Mouse (Mus musculus): ENCODE results near the gene Tectb.

Gene Tectb

GRCm38 (mm10) chr19:55157029-55157428 lies 23.5 kb upstream of the Tectb start:
- TF ChIP-seq GATA4 (IDR thresholded peaks at IDR 0.05; ENCODE audit: insufficient replicate concordance, low read length), result no peak

GRCm38 (mm10) chr19:55158606-55159005 lies 21.9 kb upstream of the Tectb start:
- no peak for TF ChIP-seq GATA4 (IDR thresholded peaks at IDR 0.05; ENCODE audit: insufficient replicate concordance, low read length)

- no peak for TF ChIP-seq GATA4 (IDR thresholded peaks at IDR 0.05; ENCODE audit: insufficient replicate concordance, low read length)
These were observed 20.7 kb upstream of the Tectb start for GRCm38 (mm10) chr19:55159826-55160225.

- TF ChIP-seq GATA4 (IDR thresholded peaks at IDR 0.05; ENCODE audit: insufficient replicate concordance, low read length), result no peak
These were observed 18.3 kb upstream of the Tectb start for GRCm38 (mm10) chr19:55162271-55162670.

GRCm38 (mm10) chr19:55164162-55164561 lies 16.4 kb upstream of the Tectb start:
- TF ChIP-seq GATA4 (IDR thresholded peaks at IDR 0.05; ENCODE audit: insufficient replicate concordance, low read length), result no peak

- no peak for TF ChIP-seq GATA4 (IDR thresholded peaks at IDR 0.05; ENCODE audit: insufficient replicate concordance, low read length)
These were observed 15.2 kb upstream of the Tectb start for GRCm38 (mm10) chr19:55165183-55165865.

GRCm38 (mm10) chr19:55165954-55166353 lies 14.6 kb upstream of the Tectb start:
- TF ChIP-seq GATA4 (IDR thresholded peaks at IDR 0.05; ENCODE audit: insufficient replicate concordance, low read length), result no peak

- no peak; the same call in 1 of the 2 replicates for TF ChIP-seq GATA4 (IDR thresholded peaks at IDR 0.05; ENCODE audit: insufficient replicate concordance, low read length)
These were observed 13.8 kb upstream of the Tectb start for GRCm38 (mm10) chr19:55166741-55167140.

GRCm38 (mm10) chr19:55167741-55168140 lies 12.8 kb upstream of the Tectb start:
- no peak for TF ChIP-seq GATA4 (IDR thresholded peaks at IDR 0.05; ENCODE audit: insufficient replicate concordance, low read length)

GRCm38 (mm10) chr19:55168360-55168759 lies 12.2 kb upstream of the Tectb start:
- no peak for TF ChIP-seq GATA4 (IDR thresholded peaks at IDR 0.05; ENCODE audit: insufficient replicate concordance, low read length)

GRCm38 (mm10) chr19:55170399-55170798 lies 10.1 kb upstream of the Tectb start:
- TF ChIP-seq GATA4 (IDR thresholded peaks at IDR 0.05; ENCODE audit: insufficient replicate concordance, low read length), result peak; percentile 75; the same call in 1 of the 2 replicates

GRCm38 (mm10) chr19:55171585-55171984 lies 8.9 kb upstream of the Tectb start:
- TF ChIP-seq GATA4 (IDR thresholded peaks at IDR 0.05; ENCODE audit: insufficient replicate concordance, low read length), result no peak

- TF ChIP-seq GATA4 (IDR thresholded peaks at IDR 0.05; ENCODE audit: insufficient replicate concordance, low read length), result no peak
These were observed 3.4 kb upstream of the Tectb start for GRCm38 (mm10) chr19:55177143-55177542.

GRCm38 (mm10) chr19:55184442-55184841 lies 3.9 kb downstream of the Tectb start:
- no peak for TF ChIP-seq GATA4 (IDR thresholded peaks at IDR 0.05; ENCODE audit: insufficient replicate concordance, low read length)

GRCm38 (mm10) chr19:55185074-55185473 lies 4.5 kb downstream of the Tectb start:
- TF ChIP-seq GATA4 (IDR thresholded peaks at IDR 0.05; ENCODE audit: insufficient replicate concordance, low read length), result no peak

- no peak for TF ChIP-seq GATA4 (IDR thresholded peaks at IDR 0.05; ENCODE audit: insufficient replicate concordance, low read length)
These were observed 5.1 kb downstream of the Tectb start for GRCm38 (mm10) chr19:55185651-55186050.

- TF ChIP-seq GATA4 (IDR thresholded peaks at IDR 0.05; ENCODE audit: insufficient replicate concordance, low read length), result no peak
These were observed 9.5 kb downstream of the Tectb start for GRCm38 (mm10) chr19:55190065-55190464.
